Mouse (Mus musculus) embryo, embryonic 11 days (tissue): Measurements from ENCODE around the gene Osbpl6.
A peak's percentile ranks its signal among the peaks of the same experiment; 100 is the strongest.

Experiments
- DNase-seq: peaks from one replicate; pipeline ENCODE4 v3.0.0-alpha.2; 2015

Gene Osbpl6

GRCm38 (mm10) chr2:76421411-76421924, 15.2 kb downstream of the Osbpl6 start:
- no peak for DNase-seq

- DNase-seq, result no peak
Measured at GRCm38 (mm10) chr2:76426816-76427215, 20.5 kb downstream of the Osbpl6 start.

GRCm38 (mm10) chr2:76429318-76429717, 23.0 kb downstream of the Osbpl6 start:
- no peak for DNase-seq

GRCm38 (mm10) chr2:76429855-76430254, 23.5 kb downstream of the Osbpl6 start:
- no peak for DNase-seq

- no peak for DNase-seq
Measured at GRCm38 (mm10) chr2:76430539-76430938, 24.2 kb downstream of the Osbpl6 start.

- DNase-seq, result no peak
Measured at GRCm38 (mm10) chr2:76434224-76434623, 27.9 kb downstream of the Osbpl6 start.

GRCm38 (mm10) chr2:76435667-76436239, 29.4 kb downstream of the Osbpl6 start:
- DNase-seq, result no peak

GRCm38 (mm10) chr2:76437372-76437771, 31.1 kb downstream of the Osbpl6 start:
- DNase-seq, result no peak

- no peak for DNase-seq
Measured at GRCm38 (mm10) chr2:76439540-76439939, 33.2 kb downstream of the Osbpl6 start.

GRCm38 (mm10) chr2:76442086-76442485, 35.8 kb downstream of the Osbpl6 start:
- DNase-seq, result peak; percentile 33

- no peak for DNase-seq
Measured at GRCm38 (mm10) chr2:76449836-76450355, 43.6 kb downstream of the Osbpl6 start.

- no peak for DNase-seq
Measured at GRCm38 (mm10) chr2:76466723-76467122, 60.4 kb downstream of the Osbpl6 start.

- DNase-seq, result no peak
Measured at GRCm38 (mm10) chr2:76468204-76468603, 61.9 kb downstream of the Osbpl6 start.

- no peak for DNase-seq
Measured at GRCm38 (mm10) chr2:76469091-76469750, 62.9 kb downstream of the Osbpl6 start.

GRCm38 (mm10) chr2:76469751-76470099, 63.4 kb downstream of the Osbpl6 start:
- DNase-seq, result no peak

GRCm38 (mm10) chr2:76470391-76470790, 64.1 kb downstream of the Osbpl6 start:
- DNase-seq, result no peak

- DNase-seq, result no peak
Measured at GRCm38 (mm10) chr2:76475788-76476187, 69.5 kb downstream of the Osbpl6 start.

GRCm38 (mm10) chr2:76488764-76489163, 82.5 kb downstream of the Osbpl6 start:
- DNase-seq, result no peak

- no peak for DNase-seq
Measured at GRCm38 (mm10) chr2:76490198-76490597, 83.9 kb downstream of the Osbpl6 start.

GRCm38 (mm10) chr2:76491371-76491770, 85.1 kb downstream of the Osbpl6 start:
- DNase-seq, result no peak

- DNase-seq, result no peak
Measured at GRCm38 (mm10) chr2:76492224-76492623, 85.9 kb downstream of the Osbpl6 start.

GRCm38 (mm10) chr2:76496006-76496748, 89.9 kb downstream of the Osbpl6 start:
- no peak for DNase-seq

GRCm38 (mm10) chr2:76496749-76497140, 90.4 kb downstream of the Osbpl6 start:
- DNase-seq, result no peak

- no peak for DNase-seq
Measured at GRCm38 (mm10) chr2:76498891-76499290, 92.6 kb downstream of the Osbpl6 start.
